Mouse (Mus musculus) liver, adult 2 months (tissue): ENCODE results near the gene Gm11116. TPM values are rescaled to one million over a fixed set of nuclear protein-coding genes. Genes with fewer than 3 reads are reported as not detected.
"Not testable (repeated sequence)": the region's sequence is repeated elsewhere in the genome, so short reads cannot be mapped to it uniquely, and the experiment has no call there.

Experiments used
- DNase-seq: peaks from one replicate; pipeline ENCODE4 v3.0.0-alpha.2; 2011; ENCODE audit warnings: low read depth, low spot score; ENCODE audit errors: extremely low read depth
- H3K27ac ChIP-seq: fragments of 200-500 bp; replicated peaks from 2 replicates; pipeline ENCODE4 v1.5.1; 2012; ENCODE audit warnings: low read depth, mild to moderate bottlenecking, control low read depth, inconsistent platforms, low read length; ENCODE audit not compliant: insufficient read depth
- H3K27me3 ChIP-seq: fragments of 200-500 bp; 2 replicates; pipeline ENCODE4 v1.6.1; 2012; ENCODE audit warnings: mild to moderate bottlenecking, moderate library complexity, low read length, inconsistent platforms; ENCODE audit not compliant: control insufficient read depth, insufficient read depth
- H3K36me3 ChIP-seq: fragments of 200-500 bp; 2 replicates; pipeline ENCODE4 v1.6.1; 2012; ENCODE audit warnings: low read length, inconsistent platforms; ENCODE audit not compliant: control insufficient read depth, insufficient read depth
- H3K4me1 ChIP-seq: fragments of 200-500 bp; 2 replicates; pipeline ENCODE4 v1.6.1; 2011; ENCODE audit warnings: low read length; ENCODE audit not compliant: control insufficient read depth, insufficient read depth
- H3K4me3 ChIP-seq: fragments of 200-500 bp; 2 replicates; pipeline ENCODE4 v1.5.1; 2011; ENCODE audit warnings: low read depth, mild to moderate bottlenecking, control low read depth, low read length, moderate library complexity; ENCODE audit not compliant: insufficient read depth
- H3K79me2 ChIP-seq: fragments of 200-500 bp; 2 replicates; pipeline ENCODE4 v1.6.1; 2012; ENCODE audit warnings: inconsistent platforms, mild to moderate bottlenecking, low read length, moderate library complexity; ENCODE audit not compliant: control insufficient read depth, insufficient read depth
- H3K9ac ChIP-seq: fragments of 200-500 bp; 2 replicates; pipeline ENCODE4 v1.6.1; 2012; ENCODE audit warnings: low read depth, mild to moderate bottlenecking, control low read depth, inconsistent platforms, low read length
- CTCF ChIP-seq: fragments of 200-500 bp; IDR thresholded peaks from 2 replicates; pipeline ENCODE4 v1.5.1; 2011; ENCODE audit warnings: low read depth, low read length, control low read depth
- POLR2A ChIP-seq: fragments of 200-500 bp; IDR thresholded peaks from 2 replicates; pipeline ENCODE4 v1.6.1; 2011; ENCODE audit warnings: low read length, control low read depth; ENCODE audit not compliant: insufficient read depth; ENCODE audit errors: extremely low read depth
- WGBS: fragments of 180-500 bp; shearing (Covaris S2); methylation state at CpG from one replicate; pipeline ENCODE4 v1.1.7; 2018; 5-methylcytosine and 5-hydroxymethylcytosine counted together
- polyA plus RNA-seq: library from polyadenylated mRNA; depleted of rRNA; stranded (reverse); fragments of >200 nt; gene quantifications from 2 replicates; pipeline ENCODE4 v1.2.3, GENCODE M21; 2012; rRNA removed
- total RNA-seq: library from RNA; depleted of rRNA; stranded (reverse); fragments of >200 nt; gene quantifications from 2 replicates; pipeline ENCODE4 v1.2.3, GENCODE M21; 2014; rRNA removed

Gm11116 gene
- total RNA-seq (not detected in 2 replicates), polyA plus RNA-seq (not detected in 2 replicates)

- H3K27me3 ChIP-seq = no peaks in the 10 kb centered on the region
- no peak within 1 kb of the TSS for H3K4me3 ChIP-seq
- no peaks in the 10 kb centered on the region for H3K79me2 ChIP-seq
- 45% methylated on average over 1 of the region's 1 CpGs for WGBS
- no peak within 1 kb of the TSS for H3K9ac ChIP-seq
- H3K4me1 ChIP-seq = no peaks in the 10 kb centered on the region
- H3K27ac ChIP-seq = no peak within 1 kb of the TSS
- no peak for TF ChIP-seq POLR2A
- TF ChIP-seq CTCF = no peak
- no peaks in the 10 kb centered on the region for H3K36me3 ChIP-seq
- DNase-seq = no peak
Observed at GRCm38 (mm10) chr5:88111430-88111829, at the start of gene Gm11116. TSS of gene Gm11116 (minus strand) at chr5:88111530.

- Histone ChIP-seq H3K4me1 (no peaks in the 10 kb centered on the region), H3K36me3 (no peaks in the 10 kb centered on the region), H3K79me2 (no peaks in the 10 kb centered on the region), H3K27me3 (no peaks in the 10 kb centered on the region), H3K27ac (no peak within 1 kb of the TSS), H3K4me3 (no peak within 1 kb of the TSS), H3K9ac (no peak within 1 kb of the TSS)
- TF ChIP-seq POLR2A (no peak), CTCF (no peak)
- no peak for DNase-seq
Observed at GRCm38 (mm10) chr5:88153999-88154398, 42.7 kb upstream of the Gm11116 start, which contains the start of gene Gm11115. TSS of gene Gm11115 (minus strand) at chr5:88154099.

- not testable (repeated sequence) for DNase-seq, H3K4me1 ChIP-seq, H3K27me3 ChIP-seq, H3K4me3 ChIP-seq, H3K27ac ChIP-seq, H3K36me3 ChIP-seq, H3K79me2 ChIP-seq, H3K9ac ChIP-seq
Observed at GRCm38 (mm10) chr5:88086256-88086655, 25.1 kb downstream of the Gm11116 start, which contains the start of gene Smr2. TSS of gene Smr2 (plus strand) at chr5:88086556.

Other genes starting within 250 kb of the Gm11116 start
- gene Odam, start 226.5 kb downstream of the Gm11116 start, total RNA-seq = not detected in 2 replicates
- gene Odam, start 226.5 kb downstream of the Gm11116 start, polyA plus RNA-seq = not detected in 2 replicates
- not detected in 2 replicates for gene Csn3, start 186.0 kb downstream of the Gm11116 start, total RNA-seq
- gene Csn3, start 186.0 kb downstream of the Gm11116 start, polyA plus RNA-seq = not detected in 2 replicates
- gene 2310003L06Rik, start 142.1 kb downstream of the Gm11116 start, total RNA-seq = not detected in 2 replicates
- gene 2310003L06Rik, start 142.1 kb downstream of the Gm11116 start, polyA plus RNA-seq = not detected in 2 replicates
- gene Gm28434, start 142.0 kb downstream of the Gm11116 start, total RNA-seq = not detected in 2 replicates
- not detected in 2 replicates for gene Gm28434, start 142.0 kb downstream of the Gm11116 start, polyA plus RNA-seq
- not detected in 2 replicates for gene Cabs1, start 132.1 kb downstream of the Gm11116 start, total RNA-seq
- not detected in 2 replicates for gene Cabs1, start 132.1 kb downstream of the Gm11116 start, polyA plus RNA-seq
- gene Smr3a, start 109.0 kb downstream of the Gm11116 start, total RNA-seq = not detected in 2 replicates
- gene Smr3a, start 109.0 kb downstream of the Gm11116 start, polyA plus RNA-seq = not detected in 2 replicates
- not detected in 2 replicates for gene Smr2, start 25.0 kb downstream of the Gm11116 start, total RNA-seq
- gene Smr2, start 25.0 kb downstream of the Gm11116 start, polyA plus RNA-seq = not detected in 2 replicates
- not detected in 2 replicates for gene Gm11115, start 42.6 kb upstream of the Gm11116 start, total RNA-seq
- not detected in 2 replicates for gene Gm11115, start 42.6 kb upstream of the Gm11116 start, polyA plus RNA-seq
- gene Gm7714, start 157.4 kb upstream of the Gm11116 start, total RNA-seq = not detected in 2 replicates
- not detected in 2 replicates for gene Gm7714, start 157.4 kb upstream of the Gm11116 start, polyA plus RNA-seq
- not detected in 2 replicates for gene Prol1, start 205.8 kb upstream of the Gm11116 start, total RNA-seq
- gene Prol1, start 205.8 kb upstream of the Gm11116 start, polyA plus RNA-seq = not detected in 2 replicates